Mouse (Mus musculus) granulocyte monocyte progenitor cell, adult 5-6 weeks (primary cell): ENCODE data around the gene Ntrk1. TPM values are rescaled to one million over a fixed set of nuclear protein-coding genes. Genes with fewer than 3 reads are reported as not detected.
"Not testable (repeated sequence)": the region's sequence is repeated elsewhere in the genome, so short reads cannot be mapped to it uniquely, and the experiment has no call there.

Experiments
- ATAC-seq: replicated peaks from 2 replicates; pipeline ENCODE4 v1.8.0; 2016; ENCODE audit warnings: mild to moderate bottlenecking, moderate TSS enrichment, inconsistent platforms; ENCODE audit not compliant: poor library complexity, severe bottlenecking
- total RNA-seq, 2 experiments: library from RNA; stranded (forward) in 1 of 2; stranded (reverse) in 1 of 2; fragments of 200-712, 200-1000 nt in 1 of 2; fragments of >200 nt in 1 of 2; fragmentation: Nextera tagmentation in 1 of 2; gene quantifications; 2 replicates each; pipeline ENCODE4 v1.2.3; 2014 to 2017

Ntrk1 gene
- not detected in 2 replicates for total RNA-seq (2014; fragmentation: Nextera tagmentation)
- total RNA-seq (2017), result not detected in 2 replicates

- no peak; the same call in 1 of the 2 replicates for ATAC-seq
Observed at GRCm38 (mm10) chr3:87794922-87795325, at the start of gene Ntrk1. TSS of gene Ntrk1 (minus strand) at chr3:87795162.

DNA sequence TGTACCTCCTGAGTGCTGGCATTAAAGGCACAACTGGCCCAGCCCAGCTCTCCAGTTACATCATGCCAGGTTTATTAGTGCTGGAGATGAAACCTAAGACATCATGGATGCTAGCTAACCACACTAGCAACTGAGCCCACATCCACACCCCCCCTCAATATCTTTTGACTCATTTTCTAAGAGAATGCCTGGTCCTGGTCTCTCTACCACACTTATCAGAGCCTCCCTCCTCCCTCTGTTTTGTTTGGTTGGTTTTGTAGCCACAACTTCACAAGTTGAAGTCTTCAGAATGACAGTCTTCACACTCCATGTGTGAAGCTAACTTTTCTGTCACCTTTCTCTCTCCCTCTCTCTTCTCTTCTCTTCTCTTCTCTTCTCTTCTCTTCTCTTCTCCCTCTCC lies 45.9 kb upstream of the Ntrk1 start:
- ATAC-seq, result no peak

- ATAC-seq, result peak; percentile 80
Observed at GRCm38 (mm10) chr3:87838622-87839021, 43.7 kb upstream of the Ntrk1 start.

- no peak for ATAC-seq
Observed at GRCm38 (mm10) chr3:87833482-87833881, 38.5 kb upstream of the Ntrk1 start.

GRCm38 (mm10) chr3:87832109-87832859 lies 37.3 kb upstream of the Ntrk1 start:
- no peak for ATAC-seq

GRCm38 (mm10) chr3:87829025-87829424 lies 34.1 kb upstream of the Ntrk1 start:
- ATAC-seq, result no peak; the same call in 1 of the 2 replicates

DNA sequence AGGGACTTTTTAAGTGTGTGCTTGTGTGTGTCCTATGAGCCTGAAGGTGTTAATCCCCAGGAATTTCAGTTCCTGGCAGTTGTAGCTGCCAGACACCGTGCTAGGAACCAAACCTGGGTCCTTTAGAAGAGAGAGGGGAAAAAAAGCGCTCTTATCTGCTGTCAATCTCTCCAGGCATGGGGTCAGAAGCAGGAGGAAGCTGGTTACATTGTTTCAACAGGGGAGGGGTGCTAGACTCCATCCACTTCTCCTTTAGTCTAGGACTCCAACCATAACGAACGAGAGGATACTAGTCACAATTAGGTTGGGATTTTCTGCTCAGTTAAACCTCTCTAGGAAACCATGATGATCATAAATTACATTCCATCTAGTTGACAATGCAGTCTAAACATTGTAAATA lies 33.5 kb upstream of the Ntrk1 start:
- ATAC-seq, result peak; percentile 76

- not testable (repeated sequence) for ATAC-seq
Observed at GRCm38 (mm10) chr3:87824206-87824605, 29.2 kb upstream of the Ntrk1 start, which contains the start of gene Pear1. TSS of gene Pear1 (minus strand) at chr3:87824306.

GRCm38 (mm10) chr3:87818226-87818625 lies 23.3 kb upstream of the Ntrk1 start:
- ATAC-seq, result no peak

DNA sequence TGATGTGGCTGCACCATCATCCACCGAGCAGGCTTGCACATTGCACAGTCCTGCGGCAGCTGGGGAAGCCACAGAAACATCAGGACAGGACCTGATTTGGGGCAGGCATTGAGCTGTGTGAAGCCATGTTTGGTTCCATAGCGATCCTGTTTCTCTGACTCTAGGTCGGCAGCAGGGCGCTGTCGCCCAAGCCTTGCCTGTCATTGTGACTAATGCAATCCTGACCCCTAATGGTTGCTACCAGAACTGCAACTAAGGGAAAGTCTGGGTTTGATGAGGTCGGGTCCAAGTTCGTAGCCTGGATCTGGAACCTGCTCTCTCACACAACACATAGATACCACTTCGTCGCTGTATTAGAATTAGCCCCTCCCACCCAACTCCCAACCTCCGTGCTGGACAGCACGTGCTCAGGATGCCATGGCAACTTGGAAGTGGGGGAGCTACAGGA lies 21.7 kb upstream of the Ntrk1 start:
- ATAC-seq, result peak; percentile 81

DNA sequence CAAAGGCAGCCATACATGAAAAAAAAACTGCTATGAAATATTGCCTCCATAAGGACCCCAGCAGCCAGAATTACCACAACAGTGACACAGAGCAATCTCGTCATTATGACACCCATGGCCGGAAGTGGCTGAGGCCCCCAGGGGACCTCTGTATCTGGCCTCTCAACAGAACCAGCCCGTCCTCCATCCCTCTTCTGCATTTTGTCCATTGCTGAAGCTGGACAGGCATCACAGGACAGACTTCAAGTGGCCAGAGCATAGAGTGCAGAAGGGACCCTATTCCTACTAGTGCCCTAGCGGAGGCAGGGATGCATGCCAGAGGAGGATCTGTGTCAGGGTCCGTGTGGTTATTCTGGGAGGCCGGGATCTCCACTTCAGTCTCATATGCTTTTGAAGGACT lies 21.2 kb upstream of the Ntrk1 start:
- peak; percentile 33 for ATAC-seq

DNA sequence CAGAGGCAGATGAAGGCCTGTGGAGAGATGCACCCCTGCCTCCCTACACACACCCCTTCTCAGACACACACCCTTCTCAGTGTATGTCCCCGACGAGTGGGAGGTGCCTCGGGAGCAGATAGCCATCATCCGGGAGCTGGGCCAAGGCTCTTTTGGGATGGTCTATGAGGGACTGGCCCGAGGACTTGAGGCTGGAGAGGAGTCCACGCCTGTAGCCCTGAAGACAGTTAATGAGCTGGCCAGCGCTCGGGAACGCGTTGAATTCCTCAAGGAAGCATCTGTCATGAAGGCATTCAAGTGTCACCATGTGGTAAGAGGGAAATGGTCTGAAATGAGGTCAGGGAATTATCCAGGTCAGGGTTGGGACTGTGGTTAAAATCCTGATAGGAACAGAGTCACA lies 17.9 kb upstream of the Ntrk1 start:
- no peak for ATAC-seq

GRCm38 (mm10) chr3:87812413-87812812 lies 17.5 kb upstream of the Ntrk1 start:
- no peak for ATAC-seq

GRCm38 (mm10) chr3:87811297-87811696 lies 16.3 kb upstream of the Ntrk1 start:
- no peak for ATAC-seq

DNA sequence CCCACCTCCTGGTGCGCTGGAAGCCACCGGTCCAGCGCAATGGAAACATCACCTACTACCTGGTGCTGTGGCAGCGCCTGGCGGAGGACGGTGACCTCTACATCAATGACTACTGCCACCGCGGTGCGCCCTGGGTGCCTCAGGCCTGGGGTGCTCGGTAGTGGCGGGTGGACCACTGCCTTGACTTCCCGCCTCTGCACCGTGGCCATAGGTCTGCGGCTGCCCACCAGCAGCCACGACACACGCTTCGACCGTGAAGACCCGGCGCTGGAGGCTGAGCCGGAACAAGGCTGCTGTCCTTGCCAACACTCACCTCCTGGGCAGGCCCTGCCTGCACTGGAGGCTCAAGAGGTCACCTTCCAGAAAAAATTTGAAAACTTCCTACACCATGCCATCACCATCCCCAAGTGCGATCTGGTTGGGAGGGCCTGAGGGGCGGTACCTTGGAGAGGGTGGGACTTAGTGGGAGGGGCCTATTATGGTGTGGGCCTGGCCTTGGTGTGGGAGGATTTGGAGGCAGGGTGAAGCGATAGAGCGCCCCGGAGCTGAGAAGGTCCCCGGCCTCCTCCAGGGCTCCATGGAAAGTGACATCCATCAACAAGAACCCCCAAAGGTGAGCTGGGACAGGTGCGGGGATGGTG lies 14.5 kb upstream of the Ntrk1 start:
- peak; percentile 43; the same call in 1 of the 2 replicates for ATAC-seq

DNA sequence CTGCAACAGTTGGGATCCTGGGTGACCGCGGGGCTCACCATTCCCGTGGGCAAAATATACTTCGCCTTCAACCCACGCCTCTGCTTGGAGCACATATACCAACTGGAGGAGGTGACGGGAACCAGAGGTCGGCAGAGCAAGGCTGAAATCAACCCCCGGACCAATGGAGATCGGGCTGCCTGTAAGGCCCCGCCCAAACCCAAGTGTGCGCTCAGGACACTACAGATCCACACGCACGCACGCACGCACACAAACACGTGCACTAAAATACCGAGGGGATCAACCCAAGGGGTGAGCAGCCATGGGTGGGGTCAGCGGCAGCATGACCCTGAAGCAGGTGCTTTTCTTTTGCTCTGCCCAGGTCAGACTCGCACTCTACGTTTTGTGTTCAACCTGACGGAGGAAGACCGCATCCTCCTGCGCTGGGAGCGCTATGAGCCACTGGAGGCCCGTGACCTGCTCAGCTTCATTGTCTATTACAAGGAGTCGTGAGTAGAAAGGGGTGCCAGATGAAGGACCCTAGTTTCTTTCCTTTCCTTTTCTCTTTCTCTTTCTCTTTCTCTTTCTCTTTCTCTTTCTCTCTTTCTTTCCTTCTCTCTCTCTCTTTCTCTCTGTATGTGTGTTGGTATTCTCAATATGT lies 9.2 kb upstream of the Ntrk1 start:
- ATAC-seq, result peak; percentile 73

DNA sequence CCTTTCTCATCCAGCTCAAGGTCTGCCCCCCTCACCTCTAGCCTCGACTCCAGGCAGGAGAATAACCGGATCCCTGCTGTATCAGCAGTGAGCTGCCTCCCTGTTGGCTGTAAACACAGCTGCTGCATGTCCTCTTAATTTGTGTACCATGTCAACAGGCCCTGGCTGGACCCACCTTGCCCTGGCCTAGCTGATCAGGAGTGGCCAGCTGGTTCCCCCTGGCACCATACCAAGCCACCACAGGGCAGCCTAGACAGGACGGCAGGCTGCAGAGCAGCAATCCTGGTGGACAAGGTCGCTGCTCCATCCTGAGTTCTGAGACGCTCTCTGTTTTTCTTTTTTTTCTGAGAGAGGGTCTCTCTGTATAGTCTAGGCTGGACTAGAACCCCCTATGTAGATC lies 6.7 kb upstream of the Ntrk1 start:
- ATAC-seq, result no peak

- peak; percentile 45 for ATAC-seq
Observed at GRCm38 (mm10) chr3:87796736-87797334, 1.9 kb upstream of the Ntrk1 start, which contains the start of gene Insrr. TSS of gene Insrr (plus strand) at chr3:87796951.

DNA sequence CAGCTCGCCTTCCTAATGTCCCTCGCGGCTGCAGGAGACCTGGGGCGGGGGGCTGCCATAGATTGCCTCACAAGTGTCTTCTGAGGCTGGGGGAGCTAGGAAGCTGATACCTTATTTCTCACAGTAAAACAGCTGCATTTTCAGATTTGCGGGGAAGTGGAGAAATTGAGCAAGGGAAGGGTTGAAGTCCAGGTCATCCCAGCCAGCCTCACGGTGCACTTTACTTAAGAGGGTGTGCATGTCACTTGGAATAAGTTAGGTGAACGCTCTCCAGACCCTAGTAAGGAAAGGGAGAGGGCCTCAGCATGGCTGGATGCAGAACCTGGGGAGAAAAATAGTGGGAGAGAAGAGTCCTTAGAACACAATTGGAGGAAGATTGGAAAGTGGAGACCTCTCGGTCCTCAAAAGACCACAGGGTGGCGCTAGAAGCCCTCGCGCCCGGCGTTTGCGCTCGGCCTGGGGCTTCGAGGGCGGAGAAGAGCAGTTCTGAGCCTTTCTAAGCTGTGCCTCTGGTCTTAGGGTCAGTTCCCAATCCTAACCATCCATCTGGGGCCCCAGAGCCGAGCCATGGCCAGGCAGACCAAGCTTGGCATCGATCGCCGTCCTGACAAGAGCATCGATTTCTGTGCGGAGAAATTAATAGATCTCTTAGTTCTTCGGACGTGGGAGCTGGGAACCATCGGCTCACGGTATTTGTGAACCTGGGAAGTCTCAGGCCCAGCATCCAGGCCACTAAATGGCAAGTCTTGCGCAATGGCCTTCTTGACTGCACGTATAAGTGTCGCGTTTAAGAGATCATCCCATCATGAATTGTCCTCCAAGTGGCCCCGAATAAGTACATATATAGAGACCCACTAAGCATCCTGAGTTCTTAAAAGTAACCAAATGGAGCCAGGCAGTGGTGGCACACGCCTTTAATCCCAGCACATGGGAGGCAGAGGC lies 645 bp upstream of the Ntrk1 start:
- ATAC-seq, result peak; percentile 44; the same call in 1 of the 2 replicates
